Mouse (Mus musculus): Measurements from ENCODE around the gene Nup155. TPM values are rescaled to one million over a fixed set of nuclear protein-coding genes. Genes with fewer than 3 reads are reported as not detected.
"Not testable (repeated sequence)": the region's sequence is repeated elsewhere in the genome, so short reads cannot be mapped to it uniquely, and the experiment has no call there.

The Nup155 gene
- total RNA-seq (2022) = 10 to 100 TPM; 18.0 to 28.3 (median 21.8) TPM

DNA sequence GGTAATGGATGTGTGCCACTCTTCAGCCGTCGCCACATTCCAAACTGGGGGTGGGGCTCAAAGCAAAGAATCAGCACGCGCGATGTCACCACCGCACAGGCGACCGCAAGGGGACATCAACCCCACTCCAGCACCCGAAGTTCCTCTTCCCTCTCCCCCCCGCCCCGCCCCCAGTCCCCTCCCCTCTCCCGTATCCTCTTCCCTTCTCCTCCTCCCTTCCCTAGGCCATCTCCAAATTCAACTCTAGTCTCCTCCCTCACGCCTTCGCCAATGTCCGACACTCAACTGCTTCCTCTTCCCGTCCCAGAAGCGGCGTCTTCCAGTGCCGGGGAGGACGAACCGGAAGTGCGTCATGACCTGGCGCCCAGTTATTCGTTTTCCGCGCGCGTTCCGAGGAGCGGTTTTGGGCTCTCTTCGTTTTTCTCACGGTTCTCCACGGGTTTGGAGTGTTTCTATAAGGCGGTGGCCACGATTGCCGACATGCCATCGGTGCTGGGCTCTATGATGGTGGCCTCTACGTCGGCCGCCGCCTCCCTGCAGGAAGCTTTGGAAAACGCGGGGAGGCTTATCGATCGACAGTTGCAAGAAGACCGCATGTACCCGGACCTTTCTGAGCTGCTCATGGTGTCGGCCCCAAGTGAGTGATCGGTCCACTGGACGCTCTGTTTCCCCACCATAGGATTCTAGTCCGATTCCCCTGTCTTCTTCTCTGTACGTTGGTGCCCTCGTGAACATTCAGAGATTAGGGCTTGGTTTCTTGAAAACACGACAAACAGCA lies at the start of gene Nup155:
TSS of gene Nup155 (plus strand) at position 308 of the 778 bp plus-strand sequence.
- DNase-seq = peak; percentile 90

GRCm38 (mm10) chr15:8065221-8065620 lies 43.9 kb upstream of the Nup155 start:
- no peak for DNase-seq

DNA sequence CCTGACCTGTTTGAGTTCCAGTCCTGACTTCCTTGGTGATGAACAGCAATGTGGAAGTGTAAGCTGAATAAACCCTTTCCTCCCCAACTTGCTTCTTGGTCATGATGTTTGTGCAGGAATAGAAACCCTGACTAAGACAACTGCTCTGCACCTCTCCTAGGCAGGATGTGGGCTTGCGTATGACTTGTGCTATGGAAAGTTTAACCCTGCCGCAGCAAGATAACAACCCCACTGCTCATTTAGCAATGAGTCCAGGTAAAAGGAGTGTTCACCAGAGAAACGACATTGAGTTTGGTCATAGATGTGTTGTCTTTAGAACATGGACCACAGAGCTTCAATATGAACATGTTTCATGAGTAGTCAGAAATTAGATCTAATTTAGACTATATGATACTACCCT lies 35.9 kb upstream of the Nup155 start:
- DNase-seq = not testable (repeated sequence)

DNA sequence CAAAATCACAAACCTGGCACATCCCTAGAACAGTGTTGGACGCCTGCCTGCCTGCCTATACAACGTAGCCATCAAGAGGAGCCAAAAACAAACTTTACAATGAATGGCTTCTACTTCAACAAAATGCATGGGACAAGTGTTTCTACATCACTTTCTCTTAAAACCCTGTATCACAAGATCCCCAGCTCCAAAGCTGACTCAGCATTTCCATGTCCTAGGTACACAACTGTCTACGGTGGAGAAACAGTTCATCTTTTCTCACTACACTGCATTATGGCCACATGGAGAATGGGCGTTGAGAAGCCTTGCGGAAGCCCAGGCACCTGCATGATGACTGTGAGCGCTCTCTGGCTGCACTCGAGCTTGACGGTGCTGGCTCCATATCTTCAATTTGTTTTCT lies 26.9 kb upstream of the Nup155 start:
- DNase-seq = no peak

DNA sequence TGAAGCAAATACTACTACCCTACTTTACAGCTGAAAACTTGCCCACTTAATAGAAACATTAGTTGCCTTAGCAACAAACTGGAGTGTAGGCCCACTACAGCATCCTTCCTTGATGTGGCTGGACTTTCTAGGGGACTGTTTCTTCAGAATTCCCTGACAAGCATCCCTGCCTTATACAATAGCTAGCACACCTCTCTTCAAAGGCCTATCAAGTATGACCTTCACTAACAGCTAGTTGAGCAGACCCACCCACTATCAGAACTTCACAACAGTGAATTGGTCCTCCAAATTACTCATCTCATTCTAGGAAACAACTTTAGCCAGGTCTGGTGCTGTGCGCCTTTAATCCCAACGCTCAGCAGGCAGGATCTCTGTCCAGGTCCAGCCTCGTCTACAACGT lies 21.8 kb upstream of the Nup155 start:
- no peak for DNase-seq

GRCm38 (mm10) chr15:8088715-8089114 lies 20.4 kb upstream of the Nup155 start:
- DNase-seq = no peak

GRCm38 (mm10) chr15:8090685-8091084 lies 18.4 kb upstream of the Nup155 start:
- no peak for DNase-seq

DNA sequence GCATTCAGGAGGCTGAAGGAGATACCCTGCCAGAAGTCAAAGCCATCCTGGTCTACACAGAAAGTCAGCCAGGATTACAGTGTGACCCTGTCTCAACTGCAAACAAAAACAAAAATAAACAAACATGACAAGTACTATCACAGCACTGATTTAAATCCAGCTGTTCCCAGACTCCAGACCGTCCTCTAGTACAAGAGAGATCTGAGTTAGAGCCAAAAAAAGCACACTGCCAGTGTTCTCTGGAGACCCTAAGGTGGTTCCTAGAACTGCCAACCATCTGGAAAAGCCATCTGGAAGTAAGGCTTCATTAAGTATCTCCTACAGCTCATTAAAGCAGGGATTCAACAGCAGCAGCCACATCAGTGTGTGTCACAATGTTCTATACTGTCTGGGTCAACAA lies 16.4 kb upstream of the Nup155 start:
- DNase-seq = not testable (repeated sequence)

DNA sequence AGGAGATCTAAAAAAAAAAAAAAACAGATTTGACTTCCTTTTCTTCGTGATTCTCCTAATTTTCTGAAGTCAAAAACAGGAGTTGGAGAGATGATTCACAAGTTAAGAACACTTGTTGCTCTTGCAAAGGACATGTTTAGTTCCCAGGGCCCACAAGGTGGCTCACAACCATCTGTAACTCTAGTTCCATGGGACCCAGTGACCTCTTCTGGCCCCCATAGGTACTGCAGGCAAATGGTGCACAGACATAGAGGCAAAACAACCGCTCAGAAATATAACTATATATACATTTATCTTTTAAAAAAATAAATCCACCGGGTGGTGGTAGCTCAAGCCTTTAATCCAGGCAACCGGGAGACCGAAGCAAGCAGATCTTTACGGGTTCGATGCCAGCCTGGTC lies 11.2 kb upstream of the Nup155 start:
- peak; percentile 10 for DNase-seq

- DNase-seq = peak; percentile 90
Observed at GRCm38 (mm10) chr15:8098774-8099749, 10.0 kb upstream of the Nup155 start, which contains the start of gene Wdr70. Gene Wdr70 (minus strand): TSS chr15:8099209.

DNA sequence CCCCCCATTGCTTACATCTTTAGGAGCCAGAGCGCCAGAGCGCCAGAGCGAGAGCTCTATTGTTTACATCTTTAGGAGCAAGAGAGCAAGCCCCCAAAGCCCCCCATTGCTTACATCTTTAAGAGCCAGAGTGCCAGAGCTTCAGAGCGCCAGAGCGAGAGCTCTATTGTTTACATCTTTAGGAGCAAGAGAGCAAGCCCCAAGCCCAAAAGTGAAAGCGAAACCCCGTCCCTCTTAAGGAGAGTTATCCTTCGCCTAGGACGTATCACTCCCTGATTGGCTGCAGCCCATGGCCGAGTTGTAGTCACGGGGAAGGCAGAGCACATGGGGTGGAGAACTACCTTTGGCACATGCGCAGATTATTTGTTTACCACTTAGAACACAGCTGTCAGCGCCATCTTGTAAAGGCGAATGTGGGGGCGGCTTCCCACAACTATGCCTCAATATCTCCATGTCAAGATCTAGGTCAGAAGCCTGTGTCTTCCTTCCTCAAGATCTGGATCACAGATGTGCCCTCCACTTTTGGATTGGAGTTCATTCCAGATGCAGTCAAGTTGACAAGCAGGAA lies 7.0 kb upstream of the Nup155 start:
- not testable (repeated sequence) for DNase-seq

GRCm38 (mm10) chr15:8108360-8108965 lies 610 bp upstream of the Nup155 start:
- DNase-seq = no peak

- no peak for DNase-seq
Observed at GRCm38 (mm10) chr15:8109782-8110181, 709 bp downstream of the Nup155 start.

DNA sequence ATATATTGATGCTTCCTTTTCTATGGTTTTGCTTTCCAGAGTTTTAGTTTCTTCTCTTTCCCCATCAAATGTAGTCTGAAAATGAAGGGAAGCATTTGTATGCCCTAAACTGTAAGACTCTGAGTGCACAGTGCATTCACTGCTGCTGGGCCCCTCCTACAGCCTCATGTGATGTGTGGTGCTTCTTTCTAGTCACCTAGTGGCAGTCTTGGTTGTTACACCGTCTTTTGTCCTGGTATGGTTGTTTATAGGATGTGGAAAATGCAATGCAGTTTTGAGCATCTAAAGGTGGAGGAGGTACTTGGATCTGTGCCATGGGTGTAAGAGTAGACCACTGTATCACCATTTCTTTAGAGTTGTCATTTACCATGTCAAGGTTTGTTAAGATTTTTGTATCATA lies 20.2 kb downstream of the Nup155 start:
- DNase-seq = no peak

DNA sequence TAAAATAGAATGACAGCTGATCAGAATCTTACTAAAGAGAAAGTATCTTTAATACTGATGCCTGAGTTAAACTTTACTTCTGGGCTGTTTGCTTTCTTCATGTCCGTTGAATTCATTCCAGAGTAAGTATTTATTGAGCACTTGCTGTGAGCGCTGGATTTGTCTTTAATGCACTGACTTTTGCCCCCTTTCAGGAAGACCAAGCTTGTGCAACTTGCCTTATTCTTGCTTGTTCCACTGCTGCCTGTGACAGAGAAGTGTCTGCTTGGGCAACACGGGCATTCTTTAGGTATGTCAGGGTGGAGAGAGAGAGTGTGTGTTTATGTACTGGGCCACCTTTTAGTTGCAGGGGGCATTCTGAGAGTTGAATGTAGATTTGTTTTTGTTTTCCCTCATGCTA lies 22.2 kb downstream of the Nup155 start:
- DNase-seq = no peak

DNA sequence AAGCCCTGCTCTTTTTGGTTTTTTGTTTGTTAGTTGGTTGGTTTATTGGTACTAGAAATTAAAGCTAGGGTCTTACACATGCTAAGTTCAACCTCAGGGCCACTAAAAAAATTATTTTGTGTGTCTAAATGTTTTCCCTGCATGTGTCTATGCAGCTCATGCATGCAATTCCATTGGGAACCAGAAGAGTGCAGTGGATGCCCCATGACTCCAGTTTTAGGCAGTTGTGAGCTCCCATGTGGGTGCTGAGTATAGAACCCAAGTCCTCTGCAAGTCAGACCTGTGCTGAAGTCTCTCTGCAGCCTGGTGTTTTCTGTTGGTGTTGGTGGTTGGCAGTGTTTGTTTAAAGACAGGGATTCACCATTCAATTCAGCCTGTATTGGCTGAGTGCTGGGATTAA lies 22.7 kb downstream of the Nup155 start:
- no peak for DNase-seq

GRCm38 (mm10) chr15:8135606-8136005 lies 26.5 kb downstream of the Nup155 start:
- DNase-seq = no peak

- DNase-seq = no peak
Observed at GRCm38 (mm10) chr15:8161841-8162240, 52.8 kb downstream of the Nup155 start.

- DNase-seq = peak; percentile 84
Observed at GRCm38 (mm10) chr15:8168591-8169265, 59.7 kb downstream of the Nup155 start, which contains the start of gene Cplane1. Gene Cplane1 (plus strand): TSS chr15:8169106.

DNA sequence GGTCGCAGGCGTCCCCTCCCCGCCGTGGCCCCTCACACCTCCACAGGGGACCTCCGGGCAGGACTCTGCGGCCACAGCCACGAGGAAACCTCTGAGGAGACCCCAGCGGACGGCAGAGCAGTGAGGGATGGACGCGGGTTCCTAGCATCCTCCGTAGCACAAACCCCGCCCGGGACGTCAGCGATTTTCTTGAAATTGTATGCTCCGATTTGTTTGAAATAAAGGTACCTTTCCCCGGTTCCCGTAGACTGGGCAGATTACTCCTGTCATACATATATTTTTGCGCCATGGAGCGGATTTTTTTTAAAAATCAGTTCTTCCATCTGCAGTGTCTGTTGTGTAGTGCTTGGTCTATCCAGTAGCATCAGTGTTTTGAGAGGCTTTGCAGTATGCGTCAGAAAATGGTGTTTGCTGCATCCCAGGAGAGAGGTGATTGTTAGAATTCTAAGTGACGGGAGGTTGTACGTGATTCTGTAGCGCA lies 60.2 kb downstream of the Nup155 start:
- no peak for DNase-seq

GRCm38 (mm10) chr15:8189563-8189962 lies 80.5 kb downstream of the Nup155 start:
- no peak for DNase-seq

GRCm38 (mm10) chr15:8190435-8190834 lies 81.4 kb downstream of the Nup155 start:
- no peak for DNase-seq

Data from adrenal gland, adult 8-10 months (tissue).